ENCODE assay signal across 8 mouse cellular contexts in genomic region chr10:128779011-128779795, GRCm38 (mm10). TPM values are rescaled to one million over a fixed set of nuclear protein-coding genes. Genes with fewer than 3 reads are reported as not detected.
DNase-seq lines count a peak whose midpoint lies in the region; ATAC-seq and TF ChIP-seq lines count a peak whose summit lies in the region.

No protein-coding gene starts in this region.

- intact Hi-C loops in heart, postnatal 25 days (cut with DNase I) = loop anchor here (2.0 kb wide), 1 partner anchor 30 kb away; no protein-coding TSS in a partner anchor

- 0 out of 2 replicates have a peak overlapping the region, but pooled peaks have one; percentile 4 for H3K4me2 ChIP-seq in embryonic facial prominence, embryonic 14.5 days (ENCODE audit: low read depth, low read length)

- H3K27me3 ChIP-seq in embryonic facial prominence, embryonic 14.5 days (replicated peaks; ENCODE audit: control insufficient read depth, insufficient read depth, low read length) = no peaks in the 10 kb centered on the region
- H3K27me3 ChIP-seq in limb, embryonic 10.5 days (ENCODE audit: low read depth, poor library complexity, severe bottlenecking) = no peaks in the 10 kb centered on the region

- 11% methylated on average over 8 of the region's 8 CpGs for WGBS in embryonic facial prominence, embryonic 14.5 days
- 28% methylated on average over 8 of the region's 8 CpGs for WGBS in limb, embryonic 10.5 days

- H3K9me3 ChIP-seq in embryonic facial prominence, embryonic 14.5 days (ENCODE audit: control insufficient read depth, low read length) = peaks cover 8% of the 10 kb centered on the region
- no peaks in the 10 kb centered on the region; the same call in 1 of the 2 replicates for H3K9me3 ChIP-seq in limb, embryonic 10.5 days (replicated peaks)

- no peak for DNase-seq in layer of hippocampus, adult 2 months (ENCODE audit: low spot score in 2 of 2)
- no peak for DNase-seq in layer of hippocampus, postnatal 14 days (ENCODE audit: low spot score in 2 of 2)
- peak; percentile 89 for DNase-seq in embryonic facial prominence, embryonic 14.5 days (ENCODE audit: low spot score)
- DNase-seq in heart, postnatal 25 days (ENCODE audit: low spot score) = peak; percentile 88
- DNase-seq in limb, embryonic 10.5 days (ENCODE audit: low spot score) = peak; percentile 83
- DNase-seq in mesoderm, embryonic 11.5 days (ENCODE audit: low read depth, low spot score) = peak; percentile 74

- H3K9ac ChIP-seq in embryonic facial prominence, embryonic 14.5 days (ENCODE audit: low read depth, low read length) = 0 out of 2 replicates have a peak overlapping the region, but pooled peaks have one; percentile 28

- H3K4me1 ChIP-seq in embryonic facial prominence, embryonic 14.5 days (ENCODE audit: control insufficient read depth, insufficient read depth, low read length) = peaks cover 8% of the 10 kb centered on the region; the same call in 1 of the 2 replicates
- peaks cover 26% of the 10 kb centered on the region for H3K4me1 ChIP-seq in limb, embryonic 10.5 days

- peak; percentile 94 for ATAC-seq in embryonic facial prominence, embryonic 14.5 days (ENCODE audit: low read depth)
- no peak for ATAC-seq in inflammation-experienced regulatory T-cells, adult 6 months
- no peak for ATAC-seq in cerebellum, adult (ENCODE audit: insufficient number of reproducible peaks, low FRiP score, low TSS enrichment)

- no peak overlapping the region for H3K4me3 ChIP-seq in layer of hippocampus, adult 2 months
- no peak overlapping the region for H3K4me3 ChIP-seq in embryonic facial prominence, embryonic 14.5 days (ENCODE audit: low read depth, low read length)
- H3K4me3 ChIP-seq in limb, embryonic 10.5 days = 0 out of 2 replicates have a peak overlapping the region, but pooled peaks have one; percentile 16

- no peaks in the 10 kb centered on the region for H3K36me3 ChIP-seq in embryonic facial prominence, embryonic 14.5 days (ENCODE audit: control insufficient read depth, insufficient read depth, low read length)
- H3K36me3 ChIP-seq in limb, embryonic 10.5 days = no peaks in the 10 kb centered on the region

- peak overlapping the region; percentile 24; the same call in 1 of the 2 replicates for H3K27ac ChIP-seq in layer of hippocampus, adult 2 months
- H3K27ac ChIP-seq in embryonic facial prominence, embryonic 14.5 days (replicated peaks; ENCODE audit: low read depth, low read length) = peak overlapping the region; percentile 84
- peak overlapping the region; percentile 87 for H3K27ac ChIP-seq in limb, embryonic 10.5 days

- TF ChIP-seq CTCF in layer of hippocampus, adult 2 months (conservative IDR thresholded peaks at IDR 0.05) = no peak

RNA-seq across cellular contexts. Expression of gene Mmp19, which starts 11.5 kb away (rescaled TPM):
- total RNA-seq in layer of hippocampus, adult 2 months (2021) = under 1 TPM; 0.61 to 0.84 TPM
- total RNA-seq in layer of hippocampus, postnatal 14 days (2021) = 1 to 10 TPM in 1 of 2 experiments, under 1 TPM in 1; 0.83 to 1.2 TPM
- polyA plus RNA-seq in embryonic facial prominence, embryonic 14.5 days (2014; fragmentation: Nextera tagmentation; extraction: Ambion mirVana) = 1.4 and 1.8 TPM in 2 replicates
- 1 to 10 TPM; 3.1 to 3.2 TPM for total RNA-seq in heart, postnatal 25 days (2021)
- 0.21 and 0.30 TPM in 2 replicates for polyA plus RNA-seq in limb, embryonic 10.5 days (2016; fragmentation: Nextera tagmentation; extraction: Ambion mirVana)
- under 1 TPM; 0.21 to 0.68 (median 0.22) TPM for polyA plus RNA-seq in inflammation-experienced regulatory T-cells, adult 6 months (2017; shearing (Covaris generic))

RNA-seq across cellular contexts. Expression of gene Dnajc14, which starts 24.7 kb away (rescaled TPM):
- 10 to 100 TPM; 65.5 to 73.3 TPM for total RNA-seq in layer of hippocampus, adult 2 months (2021)
- 10 to 100 TPM; 63.7 to 67.1 TPM for total RNA-seq in layer of hippocampus, postnatal 14 days (2021)
- 42.7 and 47.9 TPM in 2 replicates for polyA plus RNA-seq in embryonic facial prominence, embryonic 14.5 days (2014; fragmentation: Nextera tagmentation; extraction: Ambion mirVana)
- 10 to 100 TPM; 31.8 to 38.2 TPM for total RNA-seq in heart, postnatal 25 days (2021)
- polyA plus RNA-seq in limb, embryonic 10.5 days (2016; fragmentation: Nextera tagmentation; extraction: Ambion mirVana) = 47.7 and 54.0 TPM in 2 replicates
- 10 to 100 TPM; 74.6 to 77.3 (median 75.8) TPM for polyA plus RNA-seq in inflammation-experienced regulatory T-cells, adult 6 months (2017; shearing (Covaris generic))

RNA-seq across cellular contexts. Expression of gene Tmem198b, which starts 25.0 kb away (rescaled TPM):
- total RNA-seq in layer of hippocampus, adult 2 months (2021) = 10 to 100 TPM in 1 of 2 experiments, 1 to 10 TPM in 1; 9.4 to 10.9 TPM
- total RNA-seq in layer of hippocampus, postnatal 14 days (2021) = 10 to 100 TPM; 12.6 to 13.1 TPM
- 13.7 and 14.9 TPM in 2 replicates for polyA plus RNA-seq in embryonic facial prominence, embryonic 14.5 days (2014; fragmentation: Nextera tagmentation; extraction: Ambion mirVana)
- total RNA-seq in heart, postnatal 25 days (2021) = 1 to 10 TPM; 5.8 to 6.4 TPM
- 14.8 and 19.8 TPM in 2 replicates for polyA plus RNA-seq in limb, embryonic 10.5 days (2016; fragmentation: Nextera tagmentation; extraction: Ambion mirVana)
- polyA plus RNA-seq in inflammation-experienced regulatory T-cells, adult 6 months (2017; shearing (Covaris generic)) = 1 to 10 TPM; 3.9 to 5.3 (median 5.3) TPM

RNA-seq across cellular contexts. Expression of gene Pym1, which starts 31.5 kb away (rescaled TPM):
- 10 to 100 TPM; 22.0 to 30.6 TPM for total RNA-seq in layer of hippocampus, adult 2 months (2021)
- total RNA-seq in layer of hippocampus, postnatal 14 days (2021) = 10 to 100 TPM; 30.2 to 31.0 TPM
- 27.1 and 34.7 TPM in 2 replicates for polyA plus RNA-seq in embryonic facial prominence, embryonic 14.5 days (2014; fragmentation: Nextera tagmentation; extraction: Ambion mirVana)
- total RNA-seq in heart, postnatal 25 days (2021) = 1 to 10 TPM; 6.8 to 8.6 TPM
- polyA plus RNA-seq in limb, embryonic 10.5 days (2016; fragmentation: Nextera tagmentation; extraction: Ambion mirVana) = 61.0 and 63.1 TPM in 2 replicates
- 10 to 100 TPM; 64.5 to 69.6 (median 66.4) TPM for polyA plus RNA-seq in inflammation-experienced regulatory T-cells, adult 6 months (2017; shearing (Covaris generic))

RNA-seq across cellular contexts. Expression of gene Dgka, which starts 34.5 kb away (rescaled TPM):
- 10 to 100 TPM; 11.4 to 11.5 TPM for total RNA-seq in layer of hippocampus, adult 2 months (2021)
- total RNA-seq in layer of hippocampus, postnatal 14 days (2021) = 10 to 100 TPM; 10.4 to 10.5 TPM
- polyA plus RNA-seq in embryonic facial prominence, embryonic 14.5 days (2014; fragmentation: Nextera tagmentation; extraction: Ambion mirVana) = 16.7 and 17.0 TPM in 2 replicates
- total RNA-seq in heart, postnatal 25 days (2021) = 10 to 100 TPM; 11.7 to 11.9 TPM
- 3.7 and 5.0 TPM in 2 replicates for polyA plus RNA-seq in limb, embryonic 10.5 days (2016; fragmentation: Nextera tagmentation; extraction: Ambion mirVana)
- 100 to 1,000 TPM; 184 to 337 (median 319) TPM for polyA plus RNA-seq in inflammation-experienced regulatory T-cells, adult 6 months (2017; shearing (Covaris generic))

Comparison
In these comparisons a context has a peak if more than half of its experiments do, and no peak if none do; other contexts are left out.
1. DNase-seq: peak in embryonic facial prominence, embryonic 14.5 days (single experiment), heart, postnatal 25 days (single experiment), limb, embryonic 10.5 days (single experiment) and mesoderm, embryonic 11.5 days (single experiment); none in layer of hippocampus, adult 2 months (0 of 2) and layer of hippocampus, postnatal 14 days (0 of 2).
2. H3K27ac ChIP-seq: peak in every context shown above with its lines; median percentile 87 in limb, embryonic 10.5 days; 84 in embryonic facial prominence, embryonic 14.5 days; 24 in layer of hippocampus, adult 2 months.